Mouse (Mus musculus) liver, embryonic 11.5 days (tissue): ENCODE results near the gene Actn3. TPM values are rescaled to one million over a fixed set of nuclear protein-coding genes. Genes with fewer than 3 reads are reported as not detected.
A peak's percentile ranks its signal among the peaks of the same experiment; 100 is the strongest.

Source experiments
- ATAC-seq: fragments of 200-750 bp; cut with Nextera tagmentation; replicated peaks from 2 replicates; pipeline ENCODE4 v1.8.0; 2017; ENCODE audit warnings: moderate number of reproducible peaks, mild to moderate bottlenecking, moderate TSS enrichment, moderate library complexity; ENCODE audit not compliant: low FRiP score
- DNase-seq: peaks from one replicate; pipeline ENCODE4 v3.0.0-alpha.2; 2017; ENCODE audit warnings: low spot score
- H3K27ac ChIP-seq: fragments of 300-500 bp; sonication (generic); 2 replicates; pipeline ENCODE4 v1.5.1; 2014; ENCODE audit warnings: mild to moderate bottlenecking, low read depth, low read length, control low read depth
- H3K27me3 ChIP-seq: fragments of 300-500 bp; sonication (generic); replicated peaks from 2 replicates; pipeline ENCODE4 v1.6.1; 2014; ENCODE audit warnings: low read length, mixed read lengths; ENCODE audit not compliant: control insufficient read depth, insufficient read depth
- H3K36me3 ChIP-seq: fragments of 300-500 bp; sonication (generic); 2 replicates; pipeline ENCODE4 v1.6.1; 2014; ENCODE audit warnings: mild to moderate bottlenecking, low read length, moderate library complexity, mixed read lengths; ENCODE audit not compliant: control insufficient read depth, insufficient read depth
- H3K4me1 ChIP-seq: fragments of 300-500 bp; sonication (generic); replicated peaks from 2 replicates; pipeline ENCODE4 v1.6.1; 2014; ENCODE audit warnings: low read length, mixed read lengths; ENCODE audit not compliant: control insufficient read depth, insufficient read depth
- H3K4me2 ChIP-seq: fragments of 300-500 bp; sonication (generic); 2 replicates; pipeline ENCODE4 v1.6.1; 2014; ENCODE audit warnings: mild to moderate bottlenecking, control low read depth, moderate library complexity
- H3K4me3 ChIP-seq: fragments of 300-500 bp; sonication (generic); 2 replicates; pipeline ENCODE4 v1.5.1; 2014; ENCODE audit warnings: low read depth, low read length, control low read depth
- H3K9ac ChIP-seq: fragments of 300-500 bp; sonication (generic); 2 replicates; pipeline ENCODE4 v1.6.1; 2014; ENCODE audit warnings: low read depth, low read length, control low read depth
- H3K9me3 ChIP-seq: fragments of 300-500 bp; sonication (generic); 2 replicates; pipeline ENCODE4 v1.6.1; 2016; ENCODE audit warnings: low read length, inconsistent platforms, mixed read lengths; ENCODE audit not compliant: control insufficient read depth
- WGBS: fragments of 180-500 bp; shearing (Covaris S2); extraction: QIAGEN DNeasy Blood & Tissue Kit; methylation state at CpG from one replicate; pipeline ENCODE4 v1.1.7; 2014; 5-methylcytosine and 5-hydroxymethylcytosine counted together
- polyA plus RNA-seq: library from polyadenylated mRNA; unstranded; fragments of >200 nt; fragmentation: Nextera tagmentation; extraction: Ambion mirVana; gene quantifications from 2 replicates; pipeline ENCODE4 v1.2.1, GENCODE M21; 2014

The Actn3 gene
- polyA plus RNA-seq, 1 experiment from 2014 or later = 2.1 TPM

GRCm38 (mm10) chr19:4850281-4850680 lies 27.4 kb downstream of the Actn3 start:
- ATAC-seq (no peak), DNase-seq (no peak)
- no peaks in the 10 kb centered on the region for H3K4me1 ChIP-seq
- H3K4me2 ChIP-seq = no peak overlapping the region
- no peak overlapping the region for H3K9ac ChIP-seq
- 50% methylated on average over 5 of the region's 5 CpGs for WGBS
- no peak overlapping the region for H3K4me3 ChIP-seq
- no peak overlapping the region for H3K27ac ChIP-seq
- H3K36me3 ChIP-seq = no peaks in the 10 kb centered on the region
- no peaks in the 10 kb centered on the region for H3K9me3 ChIP-seq
- H3K27me3 ChIP-seq = peaks cover 15% of the 10 kb centered on the region

GRCm38 (mm10) chr19:4849800-4850199 lies 27.9 kb downstream of the Actn3 start:
- H3K4me2 ChIP-seq = no peak overlapping the region
- H3K27ac ChIP-seq = no peak overlapping the region
- ATAC-seq = no peak
- H3K4me1 ChIP-seq = no peaks in the 10 kb centered on the region
- no peaks in the 10 kb centered on the region for H3K9me3 ChIP-seq
- 58% methylated on average over 4 of the region's 4 CpGs for WGBS
- no peaks in the 10 kb centered on the region for H3K36me3 ChIP-seq
- H3K9ac ChIP-seq = no peak overlapping the region
- no peak overlapping the region for H3K4me3 ChIP-seq
- H3K27me3 ChIP-seq = peaks cover 11% of the 10 kb centered on the region
- DNase-seq = no peak

GRCm38 (mm10) chr19:4847490-4847889 lies 30.2 kb downstream of the Actn3 start:
- DNase-seq = no peak
- H3K9ac ChIP-seq = no peak overlapping the region
- peaks cover 11% of the 10 kb centered on the region for H3K27me3 ChIP-seq
- H3K4me2 ChIP-seq = no peak overlapping the region
- H3K4me1 ChIP-seq = no peaks in the 10 kb centered on the region
- H3K9me3 ChIP-seq = no peaks in the 10 kb centered on the region
- H3K36me3 ChIP-seq = no peaks in the 10 kb centered on the region
- no peak; the same call in 1 of the 2 replicates for ATAC-seq
- WGBS = 32% methylated on average over 7 of the region's 7 CpGs
- H3K4me3 ChIP-seq = no peak overlapping the region
- no peak overlapping the region for H3K27ac ChIP-seq

GRCm38 (mm10) chr19:4845846-4846245 lies 31.9 kb downstream of the Actn3 start:
- no peak for ATAC-seq
- Histone ChIP-seq H3K9me3 (no peaks in the 10 kb centered on the region), H3K9ac (no peak overlapping the region), H3K4me2 (no peak overlapping the region), H3K27me3 (peaks cover 27% of the 10 kb centered on the region), H3K27ac (no peak overlapping the region), H3K36me3 (no peaks in the 10 kb centered on the region), H3K4me1 (no peaks in the 10 kb centered on the region), H3K4me3 (no peak overlapping the region)
- no peak for DNase-seq
- 64% methylated on average over 2 of the region's 2 CpGs for WGBS

- ATAC-seq = no peak
- Histone ChIP-seq H3K9ac (no peak overlapping the region), H3K9me3 (no peaks in the 10 kb centered on the region), H3K27ac (no peak overlapping the region), H3K4me2 (no peak overlapping the region), H3K4me3 (no peak overlapping the region), H3K36me3 (no peaks in the 10 kb centered on the region), H3K27me3 (peaks cover 36% of the 10 kb centered on the region), H3K4me1 (peaks cover 14% of the 10 kb centered on the region)
- 61% methylated on average over 2 of the region's 2 CpGs for WGBS
- DNase-seq = no peak
Measured at GRCm38 (mm10) chr19:4842611-4843010, 35.1 kb downstream of the Actn3 start.

GRCm38 (mm10) chr19:4840848-4841247 lies 36.9 kb downstream of the Actn3 start:
- Histone ChIP-seq H3K27me3 (peaks cover 34% of the 10 kb centered on the region), H3K9ac (no peak overlapping the region), H3K36me3 (no peaks in the 10 kb centered on the region), H3K9me3 (no peaks in the 10 kb centered on the region), H3K4me1 (peaks cover 14% of the 10 kb centered on the region), H3K4me3 (no peak overlapping the region), H3K4me2 (no peak overlapping the region), H3K27ac (no peak overlapping the region)
- ATAC-seq (no peak), DNase-seq (no peak)
- WGBS = 71% methylated on average over 9 of the region's 9 CpGs

GRCm38 (mm10) chr19:4839149-4839548 lies 38.6 kb downstream of the Actn3 start, which contains the start of the genes Ccs and Ccdc87:
Gene Ccs (minus strand): TSS chr19:4839332.
Gene Ccdc87 (plus strand): TSS chr19:4839366.
- DNase-seq = peak; percentile 90
- peaks cover 34% of the 10 kb centered on the region for H3K27me3 ChIP-seq
- H3K4me1 ChIP-seq = peaks cover 14% of the 10 kb centered on the region
- H3K27ac ChIP-seq = 0 out of 2 replicates have a peak within 1 kb of the TSS, but pooled peaks have one; percentile 53
- H3K36me3 ChIP-seq = no peaks in the 10 kb centered on the region
- no peaks in the 10 kb centered on the region for H3K9me3 ChIP-seq
- under 1% methylated on average over 25 of the region's 25 CpGs for WGBS
- ATAC-seq = peak; percentile 98
- peak within 1 kb of the TSS; percentile 72 for H3K4me3 ChIP-seq
- H3K4me2 ChIP-seq = peak within 1 kb of the TSS; percentile 99
- H3K9ac ChIP-seq = peak within 1 kb of the TSS; percentile 86

- H3K9ac ChIP-seq = peak overlapping the region; percentile 86
- no peaks in the 10 kb centered on the region for H3K36me3 ChIP-seq
- H3K27me3 ChIP-seq = peaks cover 34% of the 10 kb centered on the region
- peak overlapping the region; percentile 72 for H3K4me3 ChIP-seq
- WGBS = 33% methylated on average over 10 of the region's 10 CpGs
- peak overlapping the region; percentile 99 for H3K4me2 ChIP-seq
- H3K4me1 ChIP-seq = peaks cover 14% of the 10 kb centered on the region
- 0 out of 2 replicates have a peak overlapping the region, but pooled peaks have one; percentile 53 for H3K27ac ChIP-seq
- ATAC-seq (peak; percentile 34; the same call in 1 of the 2 replicates), DNase-seq (no peak)
- H3K9me3 ChIP-seq = no peaks in the 10 kb centered on the region
Measured at GRCm38 (mm10) chr19:4838526-4839140, 39.1 kb downstream of the Actn3 start.

GRCm38 (mm10) chr19:4837049-4837448 lies 40.7 kb downstream of the Actn3 start:
- DNase-seq (no peak), ATAC-seq (no peak)
- Histone ChIP-seq H3K4me1 (peaks cover 14% of the 10 kb centered on the region), H3K27ac (no peak overlapping the region), H3K27me3 (peaks cover 24% of the 10 kb centered on the region), H3K9ac (no peak overlapping the region), H3K4me3 (no peak overlapping the region), H3K9me3 (no peaks in the 10 kb centered on the region), H3K36me3 (no peaks in the 10 kb centered on the region), H3K4me2 (no peak overlapping the region)
- 93% methylated on average over 6 of the region's 6 CpGs for WGBS
